Mouse (Mus musculus) spleen, adult 2 months (tissue): ENCODE measurements around the gene Sebox.

Experiments used
- CTCF ChIP-seq: fragments of 200-500 bp; IDR thresholded peaks from 2 replicates; pipeline ENCODE4 v1.5.1; 2011; ENCODE audit warnings: mild to moderate bottlenecking, inconsistent platforms; ENCODE audit not compliant: insufficient read depth, insufficient read length, insufficient replicate concordance; ENCODE audit errors: extremely low read depth
- POLR2A ChIP-seq: fragments of 200-500 bp; IDR thresholded peaks from 2 replicates; pipeline ENCODE4 v1.6.1; 2011; ENCODE audit warnings: low read depth, low read length, inconsistent platforms

GRCm38 (mm10) chr11:78545181-78545580 lies 41.9 kb downstream of the Sebox start:
- TF ChIP-seq CTCF (no peak), POLR2A (no peak)
